Mouse (Mus musculus): ENCODE data around the gene Exoc3l4. TPM values are rescaled to one million over a fixed set of nuclear protein-coding genes. Genes with fewer than 3 reads are reported as not detected.

The Exoc3l4 gene
- polyA plus RNA-seq, 1 experiment = 23.2 TPM

DNA sequence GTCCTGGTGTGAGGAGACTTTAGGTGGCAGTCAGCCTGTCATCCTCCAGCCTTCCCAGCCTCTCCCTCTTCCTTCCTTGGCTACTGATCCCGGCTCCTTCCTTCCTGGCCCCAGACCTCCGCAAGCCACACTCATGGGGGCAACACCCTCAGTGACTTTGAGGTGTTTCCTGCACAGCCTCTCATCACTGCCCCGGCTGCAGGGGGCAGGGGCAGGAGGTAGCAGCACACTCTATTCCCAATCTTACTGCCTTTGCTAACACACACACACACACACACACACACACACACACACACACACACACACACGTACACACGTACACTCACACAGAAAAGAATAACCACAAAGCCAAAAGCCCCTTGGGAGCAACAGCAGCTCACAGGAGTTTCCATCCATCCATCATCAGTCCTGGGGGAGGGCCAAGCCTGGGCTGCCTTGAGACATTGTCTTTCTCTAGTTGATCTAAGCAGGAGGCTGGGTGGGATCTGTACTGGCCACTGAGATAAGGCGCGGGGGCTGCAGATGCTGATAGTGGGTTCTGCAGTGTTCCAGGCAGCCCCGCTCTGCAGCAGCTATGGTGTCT, 18.0 kb downstream of the Exoc3l4 start:
- TF ChIP-seq CEBPB (IDR thresholded peaks at IDR 0.05; ENCODE audit: insufficient read depth, poor library complexity, severe bottlenecking) (no peak), SRF (IDR thresholded peaks at IDR 0.05; ENCODE audit: control insufficient read depth, insufficient read length, low read depth) (no peak), USF1 (IDR thresholded peaks at IDR 0.05; ENCODE audit: low read depth) (no peak), MYOG (IDR thresholded peaks at IDR 0.05; ENCODE audit: control insufficient read depth in 1 of 3, insufficient read depth in 1 of 3, insufficient read length in 2 of 3, low read depth in 2 of 3) (no peak), TCF3 (IDR thresholded peaks at IDR 0.05; ENCODE audit: insufficient read length, low read depth) (no peak), MYOD1 (IDR thresholded peaks at IDR 0.05; ENCODE audit: control insufficient read depth in 1 of 3, insufficient read length in 2 of 3, low read depth in 2 of 3) (no peak), E2F4 (IDR thresholded peaks at IDR 0.05; ENCODE audit: insufficient read depth) (no peak), MAX (IDR thresholded peaks at IDR 0.05; ENCODE audit: low read depth) (no peak), POLR2A (IDR thresholded peaks at IDR 0.05; ENCODE audit: insufficient read length, low read depth) (no peak), POLR2AphosphoS2 (IDR thresholded peaks at IDR 0.05; ENCODE audit: insufficient read length, low read depth) (no peak), REST (IDR thresholded peaks at IDR 0.05; ENCODE audit: insufficient read depth, insufficient read length) (no peak), TCF12 (IDR thresholded peaks at IDR 0.05; ENCODE audit: insufficient read depth, poor library complexity, severe bottlenecking) (no peak)
- Histone ChIP-seq H3ac (ENCODE audit: control insufficient read depth, insufficient read length) (no peak overlapping the region), H3K4me3 (no peak overlapping the region), H3K79me2 (ENCODE audit: control insufficient read depth, insufficient read depth) (no peaks in the 10 kb centered on the region), H3K36me3 (ENCODE audit: control insufficient read depth, insufficient read depth) (no peaks in the 10 kb centered on the region), H3K27me3 (ENCODE audit: control insufficient read depth, insufficient read depth, insufficient read length) (no peaks in the 10 kb centered on the region), H3K4me2 (ENCODE audit: low read depth) (no peak overlapping the region)

- Histone ChIP-seq H3ac (ENCODE audit: control insufficient read depth, insufficient read length) (no peak overlapping the region), H3K4me3 (no peak overlapping the region), H3K27me3 (ENCODE audit: control insufficient read depth, insufficient read depth, insufficient read length) (no peaks in the 10 kb centered on the region), H3K4me2 (ENCODE audit: low read depth) (no peak overlapping the region), H3K36me3 (ENCODE audit: control insufficient read depth, insufficient read depth) (no peaks in the 10 kb centered on the region), H3K79me2 (ENCODE audit: control insufficient read depth, insufficient read depth) (no peaks in the 10 kb centered on the region)
- TF ChIP-seq MAX (IDR thresholded peaks at IDR 0.05; ENCODE audit: low read depth) = no peak
- TF ChIP-seq SRF (IDR thresholded peaks at IDR 0.05; ENCODE audit: control insufficient read depth, insufficient read length, low read depth) = no peak
- no peak for TF ChIP-seq E2F4 (IDR thresholded peaks at IDR 0.05; ENCODE audit: insufficient read depth)
- no peak for TF ChIP-seq USF1 (IDR thresholded peaks at IDR 0.05; ENCODE audit: low read depth)
- TF ChIP-seq TCF12 (IDR thresholded peaks at IDR 0.05; ENCODE audit: insufficient read depth, poor library complexity, severe bottlenecking) = no peak
- no peak for TF ChIP-seq TCF3 (IDR thresholded peaks at IDR 0.05; ENCODE audit: insufficient read length, low read depth)
- TF ChIP-seq CEBPB (IDR thresholded peaks at IDR 0.05; ENCODE audit: insufficient read depth, poor library complexity, severe bottlenecking) = no peak
- no peak for TF ChIP-seq REST (IDR thresholded peaks at IDR 0.05; ENCODE audit: insufficient read depth, insufficient read length)
- no peak for TF ChIP-seq MYOG (IDR thresholded peaks at IDR 0.05; ENCODE audit: control insufficient read depth in 1 of 3, insufficient read depth in 1 of 3, insufficient read length in 2 of 3, low read depth in 2 of 3)
- TF ChIP-seq MYOD1 (IDR thresholded peaks at IDR 0.05; ENCODE audit: control insufficient read depth in 1 of 3, insufficient read length in 2 of 3, low read depth in 2 of 3) = no peak
- TF ChIP-seq POLR2A (IDR thresholded peaks at IDR 0.05; ENCODE audit: insufficient read length, low read depth) = no peak
- no peak for TF ChIP-seq POLR2AphosphoS2 (IDR thresholded peaks at IDR 0.05; ENCODE audit: insufficient read length, low read depth)
These were observed 19.4 kb downstream of the Exoc3l4 start for GRCm38 (mm10) chr12:111436170-111436569.

GRCm38 (mm10) chr12:111436640-111437039, 19.8 kb downstream of the Exoc3l4 start:
- H3K4me2 ChIP-seq (ENCODE audit: low read depth) = no peak overlapping the region
- H3K36me3 ChIP-seq (ENCODE audit: control insufficient read depth, insufficient read depth) = no peaks in the 10 kb centered on the region
- H3K4me3 ChIP-seq = no peak overlapping the region
- TF ChIP-seq TCF12 (IDR thresholded peaks at IDR 0.05; ENCODE audit: insufficient read depth, poor library complexity, severe bottlenecking) = no peak
- no peak for TF ChIP-seq E2F4 (IDR thresholded peaks at IDR 0.05; ENCODE audit: insufficient read depth)
- no peak for TF ChIP-seq TCF3 (IDR thresholded peaks at IDR 0.05; ENCODE audit: insufficient read length, low read depth)
- no peak for TF ChIP-seq USF1 (IDR thresholded peaks at IDR 0.05; ENCODE audit: low read depth)
- no peak for TF ChIP-seq MYOD1 (IDR thresholded peaks at IDR 0.05; ENCODE audit: control insufficient read depth in 1 of 3, insufficient read length in 2 of 3, low read depth in 2 of 3)
- TF ChIP-seq CEBPB (IDR thresholded peaks at IDR 0.05; ENCODE audit: insufficient read depth, poor library complexity, severe bottlenecking) = no peak
- TF ChIP-seq POLR2AphosphoS2 (IDR thresholded peaks at IDR 0.05; ENCODE audit: insufficient read length, low read depth) = no peak
- no peak for TF ChIP-seq REST (IDR thresholded peaks at IDR 0.05; ENCODE audit: insufficient read depth, insufficient read length)
- no peak for TF ChIP-seq MYOG (IDR thresholded peaks at IDR 0.05; ENCODE audit: control insufficient read depth in 1 of 3, insufficient read depth in 1 of 3, insufficient read length in 2 of 3, low read depth in 2 of 3)
- no peak for TF ChIP-seq POLR2A (IDR thresholded peaks at IDR 0.05; ENCODE audit: insufficient read length, low read depth)
- no peak for TF ChIP-seq MAX (IDR thresholded peaks at IDR 0.05; ENCODE audit: low read depth)
- TF ChIP-seq SRF (IDR thresholded peaks at IDR 0.05; ENCODE audit: control insufficient read depth, insufficient read length, low read depth) = no peak
- H3K27me3 ChIP-seq (ENCODE audit: control insufficient read depth, insufficient read depth, insufficient read length) = no peaks in the 10 kb centered on the region
- no peaks in the 10 kb centered on the region for H3K79me2 ChIP-seq (ENCODE audit: control insufficient read depth, insufficient read depth)
- H3ac ChIP-seq (ENCODE audit: control insufficient read depth, insufficient read length) = no peak overlapping the region

DNA sequence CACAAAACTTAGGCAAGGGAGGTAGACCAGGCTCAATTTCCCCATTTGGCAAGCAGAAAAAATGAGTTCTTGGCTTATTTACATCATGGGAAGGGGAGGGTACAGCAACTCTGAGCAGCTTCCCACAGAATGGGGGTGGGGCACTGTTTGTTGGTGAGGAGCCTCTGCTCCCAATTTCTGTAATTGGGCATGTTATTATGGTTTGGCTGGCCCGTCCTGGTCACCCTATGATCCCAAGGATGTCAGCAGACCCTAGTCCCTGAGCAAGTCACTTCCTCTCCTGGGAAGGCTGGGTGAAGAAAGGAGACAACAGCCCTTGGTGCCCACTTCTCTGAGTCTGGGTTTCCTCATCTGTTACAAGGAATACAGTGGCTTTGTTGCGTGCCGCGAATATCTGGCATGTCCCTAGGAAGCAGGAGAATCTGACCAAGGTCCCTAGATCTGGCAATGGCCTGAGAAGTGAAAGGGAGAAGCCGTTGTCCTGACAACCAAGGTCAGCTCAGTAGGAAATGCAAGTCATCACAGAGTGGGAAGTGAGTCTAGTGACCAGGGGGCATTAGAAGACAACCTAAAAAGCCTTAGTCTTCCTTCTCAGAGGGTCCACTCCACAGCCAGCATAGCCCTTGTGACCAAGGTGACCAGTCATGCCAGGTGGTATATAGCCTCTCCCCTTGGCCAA, 20.5 kb downstream of the Exoc3l4 start:
- Histone ChIP-seq H3K4me3 (no peak overlapping the region), H3K27me3 (ENCODE audit: control insufficient read depth, insufficient read depth, insufficient read length) (no peaks in the 10 kb centered on the region), H3K79me2 (ENCODE audit: control insufficient read depth, insufficient read depth) (no peaks in the 10 kb centered on the region), H3K36me3 (ENCODE audit: control insufficient read depth, insufficient read depth) (no peaks in the 10 kb centered on the region), H3ac (ENCODE audit: control insufficient read depth, insufficient read length) (no peak overlapping the region), H3K4me2 (ENCODE audit: low read depth) (no peak overlapping the region)
- TF ChIP-seq E2F4 (IDR thresholded peaks at IDR 0.05; ENCODE audit: insufficient read depth) (no peak), SRF (IDR thresholded peaks at IDR 0.05; ENCODE audit: control insufficient read depth, insufficient read length, low read depth) (no peak), CEBPB (IDR thresholded peaks at IDR 0.05; ENCODE audit: insufficient read depth, poor library complexity, severe bottlenecking) (no peak), MYOD1 (IDR thresholded peaks at IDR 0.05; ENCODE audit: control insufficient read depth in 1 of 3, insufficient read length in 2 of 3, low read depth in 2 of 3) (no peak), POLR2AphosphoS2 (IDR thresholded peaks at IDR 0.05; ENCODE audit: insufficient read length, low read depth) (no peak), TCF12 (IDR thresholded peaks at IDR 0.05; ENCODE audit: insufficient read depth, poor library complexity, severe bottlenecking) (no peak), USF1 (IDR thresholded peaks at IDR 0.05; ENCODE audit: low read depth) (no peak), MYOG (IDR thresholded peaks at IDR 0.05; ENCODE audit: control insufficient read depth in 1 of 3, insufficient read depth in 1 of 3, insufficient read length in 2 of 3, low read depth in 2 of 3) (no peak), TCF3 (IDR thresholded peaks at IDR 0.05; ENCODE audit: insufficient read length, low read depth) (no peak), REST (IDR thresholded peaks at IDR 0.05; ENCODE audit: insufficient read depth, insufficient read length) (no peak), POLR2A (IDR thresholded peaks at IDR 0.05; ENCODE audit: insufficient read length, low read depth) (no peak), MAX (IDR thresholded peaks at IDR 0.05; ENCODE audit: low read depth) (no peak)
